Mouse (Mus musculus): Measurements from ENCODE around the gene Krtap5-4. TPM values are rescaled to one million over a fixed set of nuclear protein-coding genes. Genes with fewer than 3 reads are reported as not detected.
"Not testable (repeated sequence)": the region's sequence is repeated elsewhere in the genome, so short reads cannot be mapped to it uniquely, and the experiment has no call there.

Krtap5-4 gene
- polyA plus RNA-seq (2015; fragmentation: Nextera tagmentation; extraction: Ambion mirVana), result not detected in 2 replicates

DNA sequence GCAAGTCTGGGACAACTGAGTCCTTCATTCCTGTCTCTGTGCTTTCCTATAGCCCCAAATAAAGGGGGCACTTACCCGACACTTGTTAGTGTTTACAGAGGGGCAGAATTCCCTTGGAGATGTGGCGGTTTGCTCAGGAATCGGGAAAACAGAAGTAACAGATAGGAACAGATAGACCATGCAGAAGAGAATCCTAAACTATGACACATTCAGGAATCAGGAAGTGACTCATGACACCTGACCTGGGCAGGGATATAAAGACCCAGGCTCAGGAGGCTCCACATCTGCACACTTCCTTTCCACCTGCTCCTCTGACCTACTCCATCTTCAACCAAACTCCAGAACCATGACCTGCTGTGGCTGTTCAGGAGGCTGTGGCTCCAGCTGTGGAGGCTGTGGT lies at the start of gene Krtap5-4:
Gene Krtap5-4 (plus strand): TSS at position 301 of the 400 bp plus-strand sequence.
- 18% methylated on average over 3 of the region's 3 CpGs for WGBS (ENCODE audit: insufficient replicate concordance)
- H3K4me1 ChIP-seq (ENCODE audit: insufficient read depth), result no peaks in the 10 kb centered on the region
- ATAC-seq, result no peak

GRCm38 (mm10) chr7:142255517-142255916 lies 47.8 kb upstream of the Krtap5-4 start:
- no peak overlapping the region for H3K4me2 ChIP-seq (ENCODE audit: low read depth, low read length)
- no peak overlapping the region for H3K9ac ChIP-seq (replicated peaks)
- 0% methylated on average over 2 of the region's 2 CpGs for WGBS (ENCODE audit: insufficient replicate concordance)
- H3K9me3 ChIP-seq (ENCODE audit: low read length), result no peaks in the 10 kb centered on the region
- no peaks in the 10 kb centered on the region for H3K27me3 ChIP-seq (ENCODE audit: insufficient read depth, low read length)
- TF ChIP-seq EP300 (IDR thresholded peaks at IDR 0.05; ENCODE audit: low read depth), result no peak
- peak; percentile 64 for TF ChIP-seq CTCF (IDR thresholded peaks at IDR 0.05; ENCODE audit: low read depth)
- no peak for ATAC-seq
- no peak overlapping the region for H3K27ac ChIP-seq (ENCODE audit: low read depth)
- DNase-seq, result peak; percentile 22
- H3K36me3 ChIP-seq (replicated peaks; ENCODE audit: insufficient read depth, low read length), result no peaks in the 10 kb centered on the region
- H3K4me3 ChIP-seq (ENCODE audit: low read depth, low read length), result no peak overlapping the region
- H3K4me1 ChIP-seq (ENCODE audit: insufficient read depth), result no peaks in the 10 kb centered on the region

More for the DNA sequence above, at the start of gene Krtap5-4:
- DNase-seq, result no peak
- no peak within 1 kb of the TSS for H3K9ac ChIP-seq (replicated peaks)
- H3K4me2 ChIP-seq (ENCODE audit: low read depth, low read length), result no peak within 1 kb of the TSS
- H3K27ac ChIP-seq (ENCODE audit: low read depth), result no peak within 1 kb of the TSS
- H3K27me3 ChIP-seq (ENCODE audit: insufficient read depth, low read length), result no peaks in the 10 kb centered on the region
- TF ChIP-seq EP300 (IDR thresholded peaks at IDR 0.05; ENCODE audit: low read depth) (no peak), CTCF (IDR thresholded peaks at IDR 0.05; ENCODE audit: low read depth) (no peak)
- H3K4me3 ChIP-seq (ENCODE audit: low read depth, low read length), result no peak within 1 kb of the TSS
- H3K9me3 ChIP-seq (ENCODE audit: low read length), result no peaks in the 10 kb centered on the region
- no peaks in the 10 kb centered on the region for H3K36me3 ChIP-seq (replicated peaks; ENCODE audit: insufficient read depth, low read length)

DNA sequence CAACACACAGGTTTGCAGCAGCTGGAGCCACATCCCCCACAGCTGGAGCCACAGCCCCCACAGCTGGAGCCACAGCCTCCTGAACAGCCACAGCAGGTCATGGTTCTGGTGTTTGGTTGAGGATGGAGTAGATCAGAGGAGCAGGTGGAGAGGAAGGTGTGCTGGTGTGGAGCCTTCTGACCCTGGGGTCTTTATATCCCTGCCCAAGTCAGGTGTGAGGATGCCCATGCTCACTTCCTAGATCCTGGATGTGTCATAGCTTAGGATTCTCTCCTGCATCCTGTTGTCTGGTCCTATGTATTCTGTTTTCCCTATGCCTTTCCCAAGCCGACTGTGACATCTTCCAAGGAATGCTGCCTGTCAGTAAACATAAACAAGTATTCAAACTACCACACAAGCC lies 45.1 kb upstream of the Krtap5-4 start, which contains the start of gene Gm2431:
Gene Gm2431 (minus strand): TSS at position 101 of the 400 bp plus-strand sequence.
- ATAC-seq; H3K9me3 ChIP-seq (ENCODE audit: low read length); H3K27me3 ChIP-seq (ENCODE audit: insufficient read depth, low read length); H3K27ac ChIP-seq (ENCODE audit: low read depth); DNase-seq; H3K36me3 ChIP-seq (replicated peaks; ENCODE audit: insufficient read depth, low read length); H3K4me1 ChIP-seq (ENCODE audit: insufficient read depth); H3K4me2 ChIP-seq (ENCODE audit: low read depth, low read length); H3K9ac ChIP-seq (replicated peaks); H3K4me3 ChIP-seq (ENCODE audit: low read depth, low read length): not testable (repeated sequence)
- 44% methylated on average over 1 of the region's 1 CpGs for WGBS (ENCODE audit: insufficient replicate concordance)

- not testable (repeated sequence) for H3K36me3 ChIP-seq (replicated peaks; ENCODE audit: insufficient read depth, low read length); H3K9me3 ChIP-seq (ENCODE audit: low read length); H3K4me1 ChIP-seq (ENCODE audit: insufficient read depth); H3K27me3 ChIP-seq (ENCODE audit: insufficient read depth, low read length); H3K27ac ChIP-seq (ENCODE audit: low read depth); DNase-seq; H3K4me2 ChIP-seq (ENCODE audit: low read depth, low read length); H3K4me3 ChIP-seq (ENCODE audit: low read depth, low read length); H3K9ac ChIP-seq (replicated peaks); ATAC-seq
Observed at GRCm38 (mm10) chr7:142274263-142274662, 29.1 kb upstream of the Krtap5-4 start, which contains the start of gene Gm4559. Gene Gm4559 (minus strand): TSS chr7:142274363.

DNA sequence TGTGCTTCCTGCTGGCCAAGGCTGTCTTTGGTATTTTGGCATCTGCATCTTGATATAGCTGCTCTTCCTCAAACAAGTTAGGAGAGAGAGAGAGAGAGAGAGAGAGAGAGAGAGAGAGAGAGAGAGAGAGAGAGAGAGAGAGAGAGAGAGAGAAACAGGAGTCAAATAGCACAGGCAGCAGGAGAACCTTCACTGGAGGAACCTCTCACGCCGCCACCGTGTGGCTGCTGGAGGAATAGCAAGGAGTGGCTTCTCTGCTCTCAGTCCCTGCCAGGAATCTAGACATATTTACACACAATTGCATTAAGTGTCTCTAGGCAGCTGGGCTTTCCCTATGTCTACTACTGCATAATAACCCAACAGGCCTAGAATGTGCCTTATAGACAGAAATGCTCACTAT lies 25.2 kb upstream of the Krtap5-4 start:
- H3K4me1 ChIP-seq (ENCODE audit: insufficient read depth); H3K4me2 ChIP-seq (ENCODE audit: low read depth, low read length); ATAC-seq; H3K4me3 ChIP-seq (ENCODE audit: low read depth, low read length); H3K9me3 ChIP-seq (ENCODE audit: low read length); H3K27me3 ChIP-seq (ENCODE audit: insufficient read depth, low read length); H3K9ac ChIP-seq (replicated peaks); H3K27ac ChIP-seq (ENCODE audit: low read depth); H3K36me3 ChIP-seq (replicated peaks; ENCODE audit: insufficient read depth, low read length): not testable (repeated sequence)
- WGBS (ENCODE audit: insufficient replicate concordance), result 0% methylated on average over 3 of the region's 3 CpGs
- TF ChIP-seq CTCF (IDR thresholded peaks at IDR 0.05; ENCODE audit: low read depth), result peak; percentile 67
- peak; percentile 65 for DNase-seq

DNA sequence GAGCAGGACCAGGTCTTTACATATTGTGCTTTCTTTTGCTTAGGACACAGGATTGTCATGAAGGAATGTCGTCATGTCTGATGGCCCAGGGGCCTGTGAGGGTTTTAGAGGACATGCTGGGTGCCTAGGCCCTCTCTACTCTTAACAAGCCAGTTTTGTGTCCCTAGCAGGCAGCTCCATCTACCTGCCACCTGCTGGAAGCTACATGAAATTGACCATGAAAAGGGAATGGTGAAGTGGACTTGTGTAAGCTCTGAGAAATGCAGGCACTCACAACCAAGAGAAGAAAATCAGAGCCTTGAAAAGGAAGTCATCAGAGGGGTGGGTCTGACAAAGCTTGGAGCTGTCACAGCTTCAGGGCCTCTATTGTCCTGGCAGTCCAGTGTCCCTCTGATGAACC lies 24.1 kb upstream of the Krtap5-4 start:
- H3K4me1 ChIP-seq (ENCODE audit: insufficient read depth); H3K9me3 ChIP-seq (ENCODE audit: low read length); DNase-seq; H3K27ac ChIP-seq (ENCODE audit: low read depth); H3K4me3 ChIP-seq (ENCODE audit: low read depth, low read length); H3K36me3 ChIP-seq (replicated peaks; ENCODE audit: insufficient read depth, low read length); ATAC-seq; H3K9ac ChIP-seq (replicated peaks); H3K4me2 ChIP-seq (ENCODE audit: low read depth, low read length): not testable (repeated sequence)
- 0 out of 2 replicates have a peak, but pooled peaks have one; percentile 4 for TF ChIP-seq CTCF (IDR thresholded peaks at IDR 0.05; ENCODE audit: low read depth)
- peaks cover 13% of the 10 kb centered on the region; the same call in 1 of the 2 replicates for H3K27me3 ChIP-seq (ENCODE audit: insufficient read depth, low read length)
- 62% methylated on average over 1 of the region's 1 CpGs for WGBS (ENCODE audit: insufficient replicate concordance)

- H3K27ac ChIP-seq (ENCODE audit: low read depth); H3K4me3 ChIP-seq (ENCODE audit: low read depth, low read length); H3K9ac ChIP-seq (replicated peaks); H3K36me3 ChIP-seq (replicated peaks; ENCODE audit: insufficient read depth, low read length); H3K4me1 ChIP-seq (ENCODE audit: insufficient read depth); H3K9me3 ChIP-seq (ENCODE audit: low read length); ATAC-seq; H3K4me2 ChIP-seq (ENCODE audit: low read depth, low read length); DNase-seq: not testable (repeated sequence)
- 52% methylated on average over 2 of the region's 2 CpGs for WGBS (ENCODE audit: insufficient replicate concordance)
- peaks cover 13% of the 10 kb centered on the region; the same call in 1 of the 2 replicates for H3K27me3 ChIP-seq (ENCODE audit: insufficient read depth, low read length)
Observed at GRCm38 (mm10) chr7:142282847-142283246, 20.5 kb upstream of the Krtap5-4 start.
